Mouse (Mus musculus) lung, embryonic 14.5 days (tissue): ENCODE measurements around the gene Gpr162. TPM values are rescaled to one million over a fixed set of nuclear protein-coding genes. Genes with fewer than 3 reads are reported as not detected.

Experiments
- ATAC-seq: fragments of 200-750 bp; cut with Nextera tagmentation; 2 replicates; pipeline ENCODE4 v1.8.0; 2017; ENCODE audit warnings: mild to moderate bottlenecking, moderate TSS enrichment, moderate library complexity; ENCODE audit not compliant: insufficient read depth
- DNase-seq: peaks from one replicate; pipeline ENCODE4 v3.0.0-alpha.2; 2015
- H3K27ac ChIP-seq: fragments of 300-500 bp; sonication (generic); 2 replicates; pipeline ENCODE4 v1.5.1; 2014; ENCODE audit warnings: low read depth, mild to moderate bottlenecking, moderate library complexity
- H3K27me3 ChIP-seq: fragments of 300-500 bp; sonication (generic); 2 replicates; pipeline ENCODE4 v1.6.1; 2014; ENCODE audit warnings: low read length, control low read depth; ENCODE audit not compliant: insufficient read depth
- H3K36me3 ChIP-seq: fragments of 300-500 bp; sonication (generic); 2 replicates; pipeline ENCODE4 v1.6.1; 2014; ENCODE audit warnings: control low read depth; ENCODE audit not compliant: insufficient read depth
- H3K4me1 ChIP-seq: fragments of 300-500 bp; sonication (generic); 2 replicates; pipeline ENCODE4 v1.6.1; 2014; ENCODE audit warnings: antibody characterized with exemption, control low read depth; ENCODE audit not compliant: insufficient read depth
- H3K4me2 ChIP-seq: fragments of 300-500 bp; sonication (generic); 2 replicates; pipeline ENCODE4 v1.6.1; 2014; ENCODE audit warnings: mild to moderate bottlenecking
- H3K4me3 ChIP-seq: fragments of 300-500 bp; sonication (generic); 2 replicates; pipeline ENCODE4 v1.5.1; 2014; ENCODE audit warnings: low read depth, low read length
- H3K9ac ChIP-seq: fragments of 300-500 bp; sonication (generic); 2 replicates; pipeline ENCODE4 v1.6.1; 2014
- H3K9me3 ChIP-seq: fragments of 300-500 bp; sonication (generic); 2 replicates; pipeline ENCODE4 v1.6.1; 2016; ENCODE audit warnings: low read depth, low read length, control low read depth
- CTCF ChIP-seq: IDR thresholded peaks from 2 replicates; pipeline ENCODE4 v1.5.1; 2016; ENCODE audit warnings: antibody characterized with exemption, low read depth
- WGBS: fragments of 180-500 bp; shearing (Covaris S2); extraction: QIAGEN DNeasy Blood & Tissue Kit; methylation state at CpG from one replicate; pipeline ENCODE4 v1.1.7; 2014; 5-methylcytosine and 5-hydroxymethylcytosine counted together
- polyA plus RNA-seq: library from polyadenylated mRNA; unstranded; fragments of >200 nt; fragmentation: Nextera tagmentation; extraction: Ambion mirVana; gene quantifications from 2 replicates; pipeline ENCODE4 v1.2.1, GENCODE M21; 2014

The Gpr162 gene
- polyA plus RNA-seq, 1 experiment from 2014 or later: 0.30 TPM

- peak overlapping the region; percentile 67; the same call in 1 of the 2 replicates for H3K27ac ChIP-seq
- peak; percentile 57 for ATAC-seq
Observed at GRCm38 (mm10) chr6:124856321-124856720, 7.5 kb downstream of the Gpr162 start.

GRCm38 (mm10) chr6:124854647-124855046, 9.1 kb downstream of the Gpr162 start:
- 0 out of 2 replicates have a peak, but pooled peaks cover 6% of the 10 kb centered on the region for H3K4me1 ChIP-seq
- ATAC-seq (no peak), DNase-seq (no peak)
- no peak overlapping the region for H3K4me3 ChIP-seq
- WGBS: 61% methylated on average over 12 of the region's 12 CpGs
- no peak overlapping the region for H3K4me2 ChIP-seq
- TF ChIP-seq CTCF: no peak
- H3K27ac ChIP-seq: no peak overlapping the region
- H3K36me3 ChIP-seq: peaks cover 26% of the 10 kb centered on the region
- H3K9me3 ChIP-seq: no peaks in the 10 kb centered on the region
- H3K9ac ChIP-seq: no peak overlapping the region
- peaks cover 13% of the 10 kb centered on the region; the same call in 1 of the 2 replicates for H3K27me3 ChIP-seq

More at GRCm38 (mm10) chr6:124856321-124856720, 7.5 kb downstream of the Gpr162 start:
- H3K4me3 ChIP-seq: peak overlapping the region; percentile 77
- H3K27me3 ChIP-seq: peaks cover 13% of the 10 kb centered on the region; the same call in 1 of the 2 replicates
- no peak for TF ChIP-seq CTCF
- WGBS: 9% methylated on average over 14 of the region's 14 CpGs
- H3K4me1 ChIP-seq: 0 out of 2 replicates have a peak, but pooled peaks cover 9% of the 10 kb centered on the region
- no peaks in the 10 kb centered on the region for H3K9me3 ChIP-seq
- peak overlapping the region; percentile 92 for H3K9ac ChIP-seq
- DNase-seq: peak; percentile 56
- H3K36me3 ChIP-seq: peaks cover 19% of the 10 kb centered on the region
- peak overlapping the region; percentile 87 for H3K4me2 ChIP-seq

GRCm38 (mm10) chr6:124850535-124850934, 13.2 kb downstream of the Gpr162 start:
- 44% methylated on average over 8 of the region's 8 CpGs for WGBS
- H3K4me1 ChIP-seq: no peaks in the 10 kb centered on the region
- H3K27me3 ChIP-seq: no peaks in the 10 kb centered on the region
- H3K9ac ChIP-seq: no peak overlapping the region
- no peak overlapping the region for H3K4me3 ChIP-seq
- H3K36me3 ChIP-seq: peaks cover 35% of the 10 kb centered on the region
- ATAC-seq (no peak), DNase-seq (no peak)
- no peak overlapping the region for H3K4me2 ChIP-seq
- H3K27ac ChIP-seq: no peak overlapping the region
- no peak for TF ChIP-seq CTCF
- no peaks in the 10 kb centered on the region for H3K9me3 ChIP-seq

GRCm38 (mm10) chr6:124847305-124847704, 16.5 kb downstream of the Gpr162 start:
- Histone ChIP-seq H3K4me2 (no peak overlapping the region), H3K27me3 (no peaks in the 10 kb centered on the region), H3K4me3 (no peak overlapping the region), H3K9ac (no peak overlapping the region), H3K36me3 (peaks cover 24% of the 10 kb centered on the region; the same call in 1 of the 2 replicates), H3K9me3 (no peaks in the 10 kb centered on the region), H3K4me1 (no peaks in the 10 kb centered on the region), H3K27ac (no peak overlapping the region)
- WGBS: 9% methylated on average over 9 of the region's 9 CpGs
- TF ChIP-seq CTCF: peak; percentile 98
- DNase-seq (peak; percentile 97), ATAC-seq (peak; percentile 89)

- ATAC-seq (0 out of 2 replicates have a peak, but pooled peaks have one; percentile 6), DNase-seq (no peak)
- no peaks in the 10 kb centered on the region for H3K27me3 ChIP-seq
- peaks cover 8% of the 10 kb centered on the region; the same call in 1 of the 2 replicates for H3K36me3 ChIP-seq
- WGBS: 23% methylated on average over 15 of the region's 15 CpGs
- H3K9me3 ChIP-seq: no peaks in the 10 kb centered on the region
- H3K9ac ChIP-seq: peak within 1 kb of the TSS; percentile 8; the same call in 1 of the 2 replicates
- H3K4me1 ChIP-seq: 0 out of 2 replicates have a peak, but pooled peaks cover 9% of the 10 kb centered on the region
- H3K27ac ChIP-seq: no peak within 1 kb of the TSS
- no peak within 1 kb of the TSS for H3K4me2 ChIP-seq
- H3K4me3 ChIP-seq: no peak within 1 kb of the TSS
- no peak for TF ChIP-seq CTCF
Observed at GRCm38 (mm10) chr6:124840241-124841167, 23.3 kb downstream of the Gpr162 start, which contains the start of gene Gnb3. Gnb3 (minus strand) TSS chr6:124840275.

GRCm38 (mm10) chr6:124839805-124840204, 24.0 kb downstream of the Gpr162 start:
- no peaks in the 10 kb centered on the region for H3K27me3 ChIP-seq
- 0 out of 2 replicates have a peak, but pooled peaks cover 9% of the 10 kb centered on the region for H3K4me1 ChIP-seq
- peak overlapping the region; percentile 8; the same call in 1 of the 2 replicates for H3K9ac ChIP-seq
- TF ChIP-seq CTCF: no peak
- no peaks in the 10 kb centered on the region for H3K9me3 ChIP-seq
- no peak overlapping the region for H3K4me2 ChIP-seq
- H3K36me3 ChIP-seq: peaks cover 5% of the 10 kb centered on the region; the same call in 1 of the 2 replicates
- peak; percentile 18; the same call in 1 of the 2 replicates for ATAC-seq
- WGBS: 8% methylated on average over 8 of the region's 8 CpGs
- no peak overlapping the region for H3K27ac ChIP-seq
- no peak overlapping the region for H3K4me3 ChIP-seq
- DNase-seq: no peak

- Histone ChIP-seq H3K4me2 (no peak overlapping the region), H3K4me1 (0 out of 2 replicates have a peak, but pooled peaks cover 9% of the 10 kb centered on the region), H3K27me3 (no peaks in the 10 kb centered on the region), H3K4me3 (no peak overlapping the region), H3K9me3 (no peaks in the 10 kb centered on the region), H3K36me3 (peaks cover 33% of the 10 kb centered on the region), H3K27ac (peak overlapping the region; percentile 33), H3K9ac (no peak overlapping the region)
- peak; percentile 18; the same call in 1 of the 2 replicates for TF ChIP-seq CTCF
- DNase-seq: peak; percentile 70
- 54% methylated on average over 7 of the region's 7 CpGs for WGBS
- ATAC-seq: peak; percentile 24; the same call in 1 of the 2 replicates
Observed at GRCm38 (mm10) chr6:124836411-124836810, 27.4 kb downstream of the Gpr162 start.
